Mouse (Mus musculus) lung, postnatal 0 days (tissue): ENCODE results near the gene Arhgap31.

Source experiments
- CTCF ChIP-seq: IDR thresholded peaks from 2 replicates; pipeline ENCODE4 v1.5.1; 2016; ENCODE audit warnings: antibody characterized with exemption, mild to moderate bottlenecking
- EP300 ChIP-seq: IDR thresholded peaks from 2 replicates; pipeline ENCODE4 v1.6.1; 2016; ENCODE audit warnings: antibody characterized with exemption, mild to moderate bottlenecking, control low read depth

GRCm38 (mm10) chr16:38701492-38702185, 11.4 kb downstream of the Arhgap31 start:
- TF ChIP-seq CTCF (no peak), EP300 (no peak)
